Mouse (Mus musculus) erythroblast, adult 5-6 weeks (primary cell): ENCODE data around the gene Spata20. TPM values are rescaled to one million over a fixed set of nuclear protein-coding genes. Genes with fewer than 3 reads are reported as not detected.

Experiments
- ATAC-seq: replicated peaks from 2 replicates; pipeline ENCODE4 v1.8.0; 2016; ENCODE audit warnings: moderate number of reproducible peaks, mild to moderate bottlenecking, moderate TSS enrichment, inconsistent platforms; ENCODE audit not compliant: poor library complexity, low FRiP score, severe bottlenecking
- total RNA-seq, 2 experiments: library from RNA; stranded (forward) in 1 of 2; stranded (reverse) in 1 of 2; fragments of 150-400 nt in 1 of 2; fragments of 200-764, 138-1000 nt in 1 of 2; gene quantifications; 2 replicates each; pipeline versions ENCODE4 v1.2.3 to v1.2.4; 2015 to 2017; ENCODE audit warnings: low replicate concordance in 2 of 2

Gene Spata20
- total RNA-seq, 2 experiments from 2014 or later: not detected

- peak; percentile 87 for ATAC-seq
Observed at GRCm38 (mm10) chr11:94456347-94456746, 29.6 kb downstream of the Spata20 start.

- ATAC-seq: peak; percentile 74
Observed at GRCm38 (mm10) chr11:94455161-94455820, 30.7 kb downstream of the Spata20 start.

GRCm38 (mm10) chr11:94454756-94455155 is 31.2 kb downstream of the Spata20 start:
- ATAC-seq: no peak

- no peak for ATAC-seq
Observed at GRCm38 (mm10) chr11:94451091-94451773, 34.7 kb downstream of the Spata20 start.

GRCm38 (mm10) chr11:94449886-94450285 is 36.1 kb downstream of the Spata20 start:
- no peak for ATAC-seq

GRCm38 (mm10) chr11:94449239-94449638 is 36.7 kb downstream of the Spata20 start:
- no peak for ATAC-seq

- ATAC-seq: no peak
Observed at GRCm38 (mm10) chr11:94447017-94447416, 39.0 kb downstream of the Spata20 start.

GRCm38 (mm10) chr11:94445300-94445699 is 40.7 kb downstream of the Spata20 start:
- no peak for ATAC-seq

GRCm38 (mm10) chr11:94444829-94445228 is 41.1 kb downstream of the Spata20 start:
- ATAC-seq: no peak

- no peak for ATAC-seq
Observed at GRCm38 (mm10) chr11:94441752-94442151, 44.2 kb downstream of the Spata20 start.

GRCm38 (mm10) chr11:94441122-94441521 is 44.9 kb downstream of the Spata20 start:
- ATAC-seq: no peak

GRCm38 (mm10) chr11:94440421-94440820 is 45.6 kb downstream of the Spata20 start:
- no peak for ATAC-seq

- no peak for ATAC-seq
Observed at GRCm38 (mm10) chr11:94429011-94429651, 56.8 kb downstream of the Spata20 start.

Other genes starting within 250 kb of the Spata20 start
- gene Wfikkn2, start 240.2 kb downstream of the Spata20 start, total RNA-seq (2015; ENCODE audit: low replicate concordance): not detected in 2 replicates
- not detected in 2 replicates for gene Wfikkn2, start 240.2 kb downstream of the Spata20 start, total RNA-seq (2017; ENCODE audit: low replicate concordance)
- not detected in 2 replicates for gene Gm21885, start 204.3 kb downstream of the Spata20 start, total RNA-seq (2015; ENCODE audit: low replicate concordance)
- not detected in 2 replicates for gene Gm21885, start 204.3 kb downstream of the Spata20 start, total RNA-seq (2017; ENCODE audit: low replicate concordance)
- gene Luc7l3, start 164.2 kb downstream of the Spata20 start, total RNA-seq (2015; ENCODE audit: low replicate concordance): 140 and 142 TPM in 2 replicates
- gene Luc7l3, start 164.2 kb downstream of the Spata20 start, total RNA-seq (2017; ENCODE audit: low replicate concordance): 373 and 416 TPM in 2 replicates
- gene Ankrd40, start 158.2 kb downstream of the Spata20 start, total RNA-seq (2015; ENCODE audit: low replicate concordance): 4.0 and 4.4 TPM in 2 replicates
- gene Ankrd40, start 158.2 kb downstream of the Spata20 start, total RNA-seq (2017; ENCODE audit: low replicate concordance): 13.4 and 17.4 TPM in 2 replicates
- gene Abcc3, start 93.2 kb downstream of the Spata20 start, total RNA-seq (2015; ENCODE audit: low replicate concordance): 4.2 TPM in 1 of 2 replicates, not detected in the other
- 3.2 and 8.6 TPM in 2 replicates for gene Abcc3, start 93.2 kb downstream of the Spata20 start, total RNA-seq (2017; ENCODE audit: low replicate concordance)
- 109 and 122 TPM in 2 replicates for gene Cacna1g, start 12.0 kb downstream of the Spata20 start, total RNA-seq (2015; ENCODE audit: low replicate concordance)
- 78.9 and 102 TPM in 2 replicates for gene Cacna1g, start 12.0 kb downstream of the Spata20 start, total RNA-seq (2017; ENCODE audit: low replicate concordance)
- not detected in 2 replicates for gene Epn3, start 13.8 kb upstream of the Spata20 start, total RNA-seq (2015; ENCODE audit: low replicate concordance)
- not detected in 2 replicates for gene Epn3, start 13.8 kb upstream of the Spata20 start, total RNA-seq (2017; ENCODE audit: low replicate concordance)
- not detected in 2 replicates for gene Mycbpap, start 35.6 kb upstream of the Spata20 start, total RNA-seq (2015; ENCODE audit: low replicate concordance)
- gene Mycbpap, start 35.6 kb upstream of the Spata20 start, total RNA-seq (2017; ENCODE audit: low replicate concordance): not detected in 2 replicates
- gene Rsad1, start 63.1 kb upstream of the Spata20 start, total RNA-seq (2015; ENCODE audit: low replicate concordance): not detected in 2 replicates
- 0.34 and 2.0 TPM in 2 replicates for gene Rsad1, start 63.1 kb upstream of the Spata20 start, total RNA-seq (2017; ENCODE audit: low replicate concordance)
- gene Chad, start 78.9 kb upstream of the Spata20 start, total RNA-seq (2015; ENCODE audit: low replicate concordance): not detected in 2 replicates
- gene Chad, start 78.9 kb upstream of the Spata20 start, total RNA-seq (2017; ENCODE audit: low replicate concordance): not detected in 2 replicates
- gene Acsf2, start 115.7 kb upstream of the Spata20 start, total RNA-seq (2015; ENCODE audit: low replicate concordance): 6.3 and 10.8 TPM in 2 replicates
- gene Acsf2, start 115.7 kb upstream of the Spata20 start, total RNA-seq (2017; ENCODE audit: low replicate concordance): 0.26 and 2.5 TPM in 2 replicates
- 15.7 and 21.1 TPM in 2 replicates for gene Lrrc59, start 143.6 kb upstream of the Spata20 start, total RNA-seq (2015; ENCODE audit: low replicate concordance)
- 20.0 and 27.6 TPM in 2 replicates for gene Lrrc59, start 143.6 kb upstream of the Spata20 start, total RNA-seq (2017; ENCODE audit: low replicate concordance)
- 7.1 and 49.2 TPM in 2 replicates for gene Mrpl27, start 167.6 kb upstream of the Spata20 start, total RNA-seq (2015; ENCODE audit: low replicate concordance)
- 10.5 and 17.8 TPM in 2 replicates for gene Mrpl27, start 167.6 kb upstream of the Spata20 start, total RNA-seq (2017; ENCODE audit: low replicate concordance)
- 3.1 and 4.8 TPM in 2 replicates for gene Eme1, start 167.8 kb upstream of the Spata20 start, total RNA-seq (2015; ENCODE audit: low replicate concordance)
- gene Eme1, start 167.8 kb upstream of the Spata20 start, total RNA-seq (2017; ENCODE audit: low replicate concordance): 10.1 and 13.2 TPM in 2 replicates
- not detected in 2 replicates for gene Xylt2, start 191.3 kb upstream of the Spata20 start, total RNA-seq (2015; ENCODE audit: low replicate concordance)
- gene Xylt2, start 191.3 kb upstream of the Spata20 start, total RNA-seq (2017; ENCODE audit: low replicate concordance): 0.26 and 0.56 TPM in 2 replicates
- not detected in 2 replicates for gene Gm11541, start 218.3 kb upstream of the Spata20 start, total RNA-seq (2015; ENCODE audit: low replicate concordance)
- gene Gm11541, start 218.3 kb upstream of the Spata20 start, total RNA-seq (2017; ENCODE audit: low replicate concordance): not detected in 2 replicates